Mouse (Mus musculus) CD4-positive, CD25-positive, alpha-beta regulatory T cell, adult 4 months (primary cell): ENCODE data around the gene Nptn. TPM values are rescaled to one million over a fixed set of nuclear protein-coding genes. Genes with fewer than 3 reads are reported as not detected.

Experiments
- ATAC-seq: one replicate; pipeline ENCODE4 v1.8.0; 2017
- polyA plus RNA-seq, 2 experiments: library from polyadenylated mRNA; unstranded; fragments of 100-300 nt; shearing (Covaris generic); gene quantifications; one replicate each; pipeline ENCODE4 v1.2.1; 2017

Nptn gene
- polyA plus RNA-seq: 10 to 100 TPM; 70.3 to 72.6 TPM

DNA sequence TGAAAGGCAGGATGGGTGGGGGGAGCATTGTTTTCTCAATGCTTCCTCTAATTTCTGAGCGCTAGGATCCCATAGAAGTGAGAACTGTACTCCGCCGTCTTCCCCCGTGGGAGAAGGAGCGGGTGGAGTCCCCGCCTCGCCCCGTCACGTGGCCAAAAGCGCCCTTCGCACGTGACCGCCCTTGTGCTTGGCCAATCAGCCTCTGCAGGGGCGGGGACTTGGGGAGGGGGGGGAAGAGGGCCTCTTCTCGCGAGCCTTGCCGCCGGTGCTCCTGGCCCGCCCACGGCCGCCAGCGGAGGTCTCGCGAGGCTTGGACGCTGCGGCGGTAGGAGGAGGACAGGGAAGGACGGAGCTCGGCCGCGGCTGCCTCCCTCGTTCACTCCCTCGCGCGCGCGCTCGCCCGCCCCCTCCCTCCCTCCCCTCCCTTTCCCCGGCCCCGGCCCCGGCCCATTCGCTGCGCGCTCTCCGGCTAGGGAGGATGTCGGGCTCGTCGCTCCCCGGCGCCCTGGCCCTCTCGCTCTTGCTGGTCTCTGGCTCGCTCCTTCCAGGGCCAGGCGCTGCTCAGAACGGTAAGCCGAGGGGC is at the start of gene Nptn:
Gene Nptn, plus strand, starts transcription at position 283 of the 583 bp plus-strand sequence.
- ATAC-seq: peak; percentile 85

DNA sequence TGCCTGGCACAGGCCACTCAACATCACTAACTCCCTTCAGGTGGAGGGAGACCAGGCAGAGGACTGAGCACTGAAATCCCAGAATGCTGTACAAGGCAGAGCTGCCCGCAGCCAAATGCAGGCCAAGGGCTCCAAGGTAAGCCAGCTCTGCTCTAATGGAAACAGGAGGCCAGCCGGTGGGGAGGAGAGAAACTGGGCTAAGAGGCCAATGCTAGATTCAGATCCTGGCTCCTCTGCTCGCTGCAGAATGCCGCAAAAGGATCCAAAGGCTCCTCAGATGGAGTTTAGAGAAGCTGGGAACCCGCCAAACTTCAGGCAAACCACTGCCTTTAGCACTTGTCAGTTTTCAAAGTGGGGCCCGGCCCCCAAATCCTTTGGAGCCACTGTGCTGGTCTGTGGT is 48.7 kb upstream of the Nptn start:
- ATAC-seq: no peak

DNA sequence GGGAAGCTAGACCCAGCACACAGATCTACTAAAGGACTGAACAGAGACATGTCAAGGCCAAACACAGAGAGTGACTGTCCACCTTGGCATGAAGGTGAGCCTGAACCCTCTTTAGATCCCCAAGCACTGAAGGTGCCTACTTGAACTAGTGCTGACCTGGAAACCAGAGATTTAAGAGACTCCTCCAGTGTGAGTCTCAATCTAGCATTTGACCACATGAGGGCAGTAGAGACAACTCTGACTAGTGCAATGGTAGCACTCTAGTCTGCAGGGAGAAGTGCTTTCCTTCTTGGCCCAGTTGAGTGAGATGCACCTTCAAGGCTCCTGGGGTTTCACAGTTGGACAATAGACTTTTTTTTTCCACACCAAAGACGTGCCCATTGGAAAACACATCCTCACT is 47.3 kb upstream of the Nptn start:
- ATAC-seq: no peak

DNA sequence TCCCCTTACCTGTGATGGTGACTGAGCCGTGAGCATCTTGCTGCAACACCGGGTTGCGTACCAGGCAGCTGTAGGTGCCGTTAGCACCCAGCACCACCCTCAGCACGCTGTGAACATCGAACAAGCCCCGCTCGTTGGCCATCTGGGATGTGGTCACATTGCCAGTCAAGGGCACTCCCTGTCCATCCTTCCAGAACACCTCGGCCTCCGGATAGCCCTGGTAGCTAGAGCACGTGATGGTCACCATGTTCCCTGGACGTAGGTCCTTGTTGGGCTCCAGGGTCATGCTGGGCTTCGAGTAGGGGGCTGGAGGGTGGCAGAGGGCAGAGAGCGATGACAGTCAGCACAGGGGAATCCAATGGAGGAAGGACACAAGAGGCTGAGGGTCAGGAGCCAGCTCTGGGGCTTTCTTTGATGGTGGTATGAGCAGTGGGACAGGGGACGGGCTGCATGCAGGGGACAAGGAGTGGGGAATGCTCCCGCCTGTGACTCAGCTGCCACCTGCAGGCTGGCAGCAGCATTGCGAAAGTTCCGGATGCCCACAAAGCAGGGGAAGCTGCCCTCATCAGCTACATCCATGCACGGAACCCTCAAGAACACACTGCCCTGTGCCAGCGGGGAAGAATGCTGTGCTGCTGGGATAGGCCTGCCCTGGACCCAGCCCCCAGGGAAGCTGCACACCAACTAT is 46.4 kb upstream of the Nptn start:
- no peak for ATAC-seq

DNA sequence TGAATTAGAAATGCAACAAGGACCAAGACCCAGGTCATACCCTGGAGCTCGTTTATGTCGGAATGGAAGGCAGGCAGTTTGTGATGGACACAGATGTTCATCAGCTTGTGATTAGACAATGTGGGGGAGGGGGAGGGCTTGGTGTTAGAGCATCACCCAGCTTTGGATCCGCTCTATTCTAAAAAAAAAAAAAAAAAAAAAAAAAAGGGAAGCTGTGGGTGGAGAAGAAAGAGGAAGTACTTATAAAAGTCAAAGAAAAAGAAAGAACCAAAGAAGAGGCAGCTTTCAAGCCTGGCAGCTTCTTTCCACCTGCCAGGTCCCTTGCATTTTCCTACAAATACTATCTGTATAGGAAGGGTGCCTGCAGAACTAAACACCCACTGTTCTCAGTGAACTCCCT is 44.3 kb upstream of the Nptn start:
- ATAC-seq: no peak

DNA sequence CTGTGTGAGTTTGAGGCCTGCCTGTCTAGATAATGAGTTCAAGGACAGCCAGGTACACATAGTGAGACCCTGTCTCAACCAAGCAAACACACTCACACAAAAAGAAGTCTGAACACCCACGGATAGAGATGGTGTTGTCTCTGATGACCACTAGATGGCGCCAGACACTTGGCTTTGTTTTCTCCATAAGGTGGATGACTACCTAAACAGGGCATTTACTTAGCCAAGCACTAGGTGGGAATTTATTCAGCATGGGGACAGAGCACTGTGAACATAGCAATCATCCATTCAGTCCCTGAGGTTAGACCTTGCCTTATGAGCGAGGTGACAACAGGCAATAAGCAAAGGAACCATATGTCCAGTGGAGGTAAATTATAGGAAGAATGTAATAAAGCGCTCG is 42.2 kb upstream of the Nptn start:
- no peak for ATAC-seq

DNA sequence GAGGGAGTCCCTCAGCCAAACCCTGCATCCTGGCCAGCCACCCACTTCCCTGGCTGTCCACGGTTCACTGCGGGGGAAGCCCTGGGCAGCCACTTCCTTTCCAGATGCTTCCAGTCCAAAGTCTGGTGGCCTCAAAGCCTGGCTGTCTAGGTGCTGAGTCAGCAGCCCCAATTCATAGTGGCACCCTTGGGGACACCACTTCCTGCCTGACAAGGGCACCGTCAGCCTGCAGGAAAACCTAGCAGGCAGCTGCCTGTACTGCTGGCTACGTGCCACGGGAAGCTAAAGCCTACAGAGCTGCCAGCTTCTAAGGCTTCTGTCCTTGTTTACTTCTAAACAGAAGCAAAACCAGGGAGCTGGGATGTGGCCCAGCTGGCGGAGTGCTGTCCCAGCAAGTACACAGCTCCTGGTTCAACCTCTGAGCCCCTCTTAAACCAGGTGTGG is 40.1 kb upstream of the Nptn start:
- peak; percentile 39 for ATAC-seq

DNA sequence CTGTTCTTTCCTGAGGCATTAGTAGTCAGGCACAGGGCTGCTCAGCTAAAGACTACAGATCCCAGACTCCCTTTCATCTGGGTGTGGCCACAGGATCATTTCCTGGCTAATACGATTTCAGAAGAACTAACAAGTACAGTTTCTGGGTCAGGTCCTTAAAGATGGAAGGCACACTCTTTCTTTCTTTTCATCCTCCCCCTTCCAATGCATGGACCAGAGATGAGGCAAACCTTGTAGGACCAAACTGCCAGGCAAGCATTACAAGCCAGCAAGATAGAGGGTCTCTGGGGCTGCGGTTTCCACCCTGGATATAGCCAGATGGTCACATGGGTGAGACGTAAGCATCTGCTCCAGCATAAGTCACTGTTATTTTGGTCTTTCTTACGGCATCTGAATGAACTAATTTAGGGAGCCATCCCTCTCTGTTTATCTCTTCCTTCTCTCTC is 37.1 kb upstream of the Nptn start:
- ATAC-seq: no peak

DNA sequence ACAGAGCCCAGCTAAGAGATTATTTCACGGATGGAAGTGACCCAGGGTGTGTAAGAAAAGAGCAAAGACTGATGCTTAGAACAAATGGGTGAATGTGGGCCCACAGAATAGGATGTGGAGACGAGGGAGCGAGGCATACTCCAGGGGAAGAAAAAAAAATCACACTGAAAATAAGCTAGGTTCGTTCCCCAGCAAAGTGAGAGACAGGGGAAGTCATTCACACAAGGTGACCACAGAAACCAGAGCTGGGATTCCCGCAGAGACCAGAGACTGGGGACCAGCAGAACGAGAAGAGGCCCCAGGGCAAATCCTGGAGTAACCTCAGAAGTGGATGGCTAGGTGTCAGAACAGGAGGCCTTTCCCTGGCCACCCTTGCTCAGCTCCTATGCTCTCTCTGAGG is 36.6 kb upstream of the Nptn start:
- no peak for ATAC-seq

DNA sequence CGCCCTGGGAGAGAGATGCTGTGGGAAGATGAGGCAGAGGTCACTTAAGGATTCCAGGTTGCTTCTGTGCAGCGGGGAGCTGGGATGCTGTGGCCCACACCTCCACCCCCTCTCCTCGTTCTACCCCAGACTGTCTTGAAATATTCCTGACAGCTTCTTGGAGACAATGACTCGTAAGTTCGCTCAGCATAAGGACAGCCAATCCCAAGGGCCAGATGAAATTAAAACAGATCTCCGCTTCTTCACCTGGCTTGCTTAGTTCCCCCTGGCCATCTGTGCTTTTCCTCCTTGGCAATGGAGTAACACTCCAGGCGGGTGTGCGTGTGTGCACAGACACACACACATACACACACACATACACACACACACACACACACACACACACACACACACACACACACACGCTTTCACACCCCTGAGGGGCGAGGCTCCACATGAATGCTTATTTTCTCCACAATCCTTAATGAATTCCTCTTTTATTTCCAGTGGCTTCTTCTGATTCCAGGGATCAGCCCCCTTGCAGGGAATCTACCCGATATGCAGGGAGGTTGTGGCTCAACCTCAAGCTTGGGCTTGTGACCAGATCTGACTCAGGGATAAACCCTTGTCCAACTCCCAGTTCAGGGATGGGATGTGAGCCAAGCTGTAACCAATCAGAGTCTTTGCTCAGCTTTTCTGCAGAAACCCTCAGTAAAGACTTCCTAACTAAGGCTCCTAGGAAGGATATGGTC is 35.2 kb upstream of the Nptn start:
- no peak for ATAC-seq

DNA sequence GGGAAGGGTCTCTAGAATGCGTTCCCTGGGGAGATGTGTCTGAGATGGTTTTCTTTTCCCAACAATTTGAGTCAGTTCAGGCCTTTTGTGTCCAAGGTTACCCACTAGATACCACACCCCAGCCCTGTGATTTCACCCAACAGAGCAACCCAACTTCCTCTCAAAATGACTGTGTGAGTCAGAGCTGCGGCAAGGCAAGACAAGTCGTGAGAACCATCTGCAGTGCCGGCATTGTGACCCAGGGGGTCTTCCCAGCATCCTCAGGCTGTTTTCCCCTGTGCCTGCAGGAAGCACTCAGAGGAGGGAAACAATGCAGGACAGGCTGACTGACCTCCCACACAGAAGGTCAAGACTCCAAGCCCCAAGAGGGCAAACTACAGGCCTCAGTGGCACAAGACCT is 33.1 kb upstream of the Nptn start:
- ATAC-seq: no peak

DNA sequence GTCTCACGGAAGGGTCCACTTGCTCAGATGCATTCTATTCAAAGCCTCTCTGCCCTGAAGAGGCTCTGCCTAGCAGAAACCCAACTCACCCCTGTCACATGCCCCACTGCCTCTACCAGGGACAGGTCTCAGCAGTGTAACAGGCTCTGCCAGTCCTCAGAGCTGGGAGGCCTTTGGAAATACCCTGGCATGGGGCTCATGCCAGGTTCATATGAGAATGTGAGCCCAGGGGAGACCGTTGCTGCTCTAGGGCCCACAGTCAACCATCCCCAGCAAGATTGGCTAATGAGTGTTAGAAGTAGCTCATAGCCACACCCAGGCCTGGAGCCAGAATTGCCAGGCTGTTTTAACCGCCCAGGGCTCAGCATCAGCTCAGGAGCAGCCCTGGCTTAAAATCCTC is 32.3 kb upstream of the Nptn start:
- no peak for ATAC-seq

DNA sequence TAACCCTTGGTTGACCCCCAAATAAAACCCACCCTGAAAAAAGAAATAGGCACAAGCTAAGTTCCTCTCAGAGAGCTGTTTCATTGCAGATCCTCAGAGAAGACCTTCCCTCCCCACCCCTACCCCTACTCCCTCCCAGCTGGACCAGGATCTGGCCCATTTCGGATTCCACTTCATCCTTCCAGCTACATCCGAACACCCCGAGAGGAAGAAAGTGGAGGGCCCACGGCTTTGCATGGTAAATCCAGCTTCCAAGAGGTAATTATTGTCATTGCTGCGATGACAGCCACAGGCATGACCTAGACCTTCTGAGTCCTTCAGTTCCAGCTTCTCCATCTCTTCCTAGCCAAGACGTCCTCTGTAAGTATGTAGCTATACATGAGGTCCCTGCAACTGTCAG is 31.1 kb upstream of the Nptn start:
- ATAC-seq: no peak

DNA sequence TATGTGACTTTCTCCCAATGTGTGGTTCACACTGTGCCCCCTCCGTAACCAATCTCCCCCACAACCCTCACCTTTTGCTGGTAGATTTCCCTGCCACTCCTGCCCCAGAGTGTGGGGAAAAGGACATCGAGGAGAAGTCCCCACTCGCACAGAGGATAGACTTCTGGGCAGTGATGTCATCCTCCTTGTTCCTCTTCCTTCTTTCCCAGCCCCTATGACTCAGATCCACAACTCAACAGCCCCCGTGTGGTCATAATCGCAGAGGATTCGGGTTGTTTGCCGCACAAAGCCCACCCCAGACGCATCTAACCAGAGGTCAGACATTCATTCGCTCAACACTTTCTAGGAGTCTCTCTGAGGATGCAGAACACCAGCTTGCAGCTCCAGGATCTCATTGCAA is 30.0 kb upstream of the Nptn start:
- no peak for ATAC-seq

DNA sequence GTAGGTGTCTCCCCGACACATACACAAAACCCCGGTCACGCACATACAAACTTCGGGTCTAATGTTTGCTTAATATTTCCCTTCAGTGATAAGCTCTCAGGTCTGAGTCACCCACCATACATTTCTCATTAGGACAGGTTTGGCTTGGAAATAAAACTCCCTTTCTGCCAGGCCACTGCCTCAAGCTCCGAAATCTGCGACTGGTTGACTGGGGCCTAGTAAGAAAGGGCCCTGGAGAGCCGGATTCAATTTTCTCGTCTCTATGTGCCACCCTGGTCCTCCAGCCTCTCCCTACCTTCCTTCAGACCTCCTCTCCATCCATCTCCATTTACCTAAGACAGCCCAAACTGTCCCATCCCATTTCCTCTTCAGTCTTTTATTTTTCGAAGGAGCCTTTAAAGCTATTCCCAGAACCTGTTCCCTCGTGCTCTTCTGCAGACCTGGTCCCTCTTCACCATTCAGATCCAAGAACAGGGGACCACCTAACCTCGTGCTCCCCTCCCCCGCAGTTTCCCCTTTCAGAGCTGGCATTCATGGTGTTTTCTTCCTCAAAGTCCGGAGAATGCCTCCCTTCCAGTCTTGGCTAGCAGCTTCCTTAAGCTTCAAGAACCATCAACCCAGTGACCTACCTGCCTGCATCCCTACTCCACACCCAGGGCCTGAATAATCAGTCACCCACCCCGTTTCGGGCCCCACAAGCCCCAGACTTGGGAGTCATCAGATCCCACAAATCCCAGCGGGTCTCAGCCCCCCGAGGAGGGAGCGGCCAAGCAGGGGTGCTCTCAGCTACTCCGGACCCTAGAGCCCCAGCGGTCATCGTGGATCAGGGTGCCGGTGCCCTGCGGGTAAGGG is 27.8 kb upstream of the Nptn start:
- ATAC-seq: no peak

DNA sequence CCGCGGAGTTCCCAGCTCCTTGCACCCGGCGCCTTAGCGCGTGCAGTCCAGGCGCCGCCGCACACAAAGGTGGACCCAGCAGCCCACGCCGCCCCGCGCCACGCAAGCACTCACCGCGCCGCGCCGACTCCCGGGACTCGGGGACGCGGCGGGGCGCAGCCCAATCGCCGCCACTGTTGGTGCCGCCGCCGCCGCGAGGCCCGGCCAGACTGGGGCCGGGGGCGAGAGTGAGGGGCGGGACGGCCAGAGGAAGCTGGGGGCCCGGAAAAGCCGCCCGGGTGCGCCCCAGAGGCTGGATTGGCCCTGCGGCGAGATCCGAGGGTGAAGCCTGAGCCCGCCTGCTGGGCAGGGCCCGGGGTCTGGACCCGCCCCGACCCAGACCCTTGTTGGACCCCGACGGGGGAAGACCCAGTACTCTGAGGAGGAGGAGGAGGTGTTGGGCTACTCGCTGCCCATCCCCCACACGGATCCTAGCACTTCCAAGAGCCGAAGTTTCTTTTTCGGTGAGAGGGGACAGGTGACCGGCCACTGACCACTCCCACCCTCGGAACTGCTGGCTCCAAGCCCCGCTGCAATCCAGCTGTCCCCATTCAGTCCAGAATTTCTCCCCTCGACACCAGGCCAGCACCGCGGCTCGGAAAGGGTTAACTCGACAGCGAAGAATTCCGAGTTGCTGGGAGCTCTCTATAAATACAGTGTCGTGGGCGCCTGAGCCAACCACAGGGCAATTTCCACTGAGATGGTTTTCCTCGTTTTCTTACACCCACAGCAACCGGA is 26.9 kb upstream of the Nptn start, which contains the start of gene Cd276:
Gene Cd276, minus strand, starts transcription at position 530 of the 777 bp plus-strand sequence.
- ATAC-seq: no peak

DNA sequence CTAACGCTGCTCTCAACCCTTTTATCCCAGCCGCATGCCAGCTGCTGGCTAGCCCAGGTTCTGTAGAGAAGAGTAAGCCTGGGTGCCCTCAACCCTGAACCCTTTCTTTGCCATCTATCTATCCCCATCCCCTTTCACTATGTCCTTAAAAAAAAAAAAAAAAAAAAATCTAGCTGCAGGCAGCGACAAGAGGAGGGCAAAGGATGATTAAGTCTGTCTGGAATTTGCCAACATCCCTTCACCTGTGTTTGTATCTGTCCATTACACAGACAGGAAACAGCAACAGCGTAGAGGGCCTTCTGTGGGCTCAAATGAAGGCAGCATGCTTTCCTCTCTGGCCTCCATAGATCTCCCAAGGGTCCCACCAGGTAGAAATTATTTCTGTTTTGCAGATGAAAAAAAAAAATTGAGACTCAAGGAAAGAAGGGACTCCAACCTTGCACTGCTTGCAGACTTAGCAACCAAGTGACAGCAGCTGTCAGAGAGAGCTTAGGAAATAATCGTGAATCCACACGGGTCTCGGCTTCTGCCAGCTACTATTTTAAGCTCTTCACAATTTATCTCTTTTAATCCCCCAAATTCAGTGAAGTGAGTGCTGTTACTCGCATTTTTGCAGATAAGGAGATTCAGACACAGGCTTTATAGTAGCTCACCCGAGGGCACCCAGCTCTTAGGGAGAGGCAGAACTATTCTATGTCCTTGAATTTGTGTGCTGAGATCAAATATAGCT is 26.2 kb upstream of the Nptn start:
- ATAC-seq: no peak

DNA sequence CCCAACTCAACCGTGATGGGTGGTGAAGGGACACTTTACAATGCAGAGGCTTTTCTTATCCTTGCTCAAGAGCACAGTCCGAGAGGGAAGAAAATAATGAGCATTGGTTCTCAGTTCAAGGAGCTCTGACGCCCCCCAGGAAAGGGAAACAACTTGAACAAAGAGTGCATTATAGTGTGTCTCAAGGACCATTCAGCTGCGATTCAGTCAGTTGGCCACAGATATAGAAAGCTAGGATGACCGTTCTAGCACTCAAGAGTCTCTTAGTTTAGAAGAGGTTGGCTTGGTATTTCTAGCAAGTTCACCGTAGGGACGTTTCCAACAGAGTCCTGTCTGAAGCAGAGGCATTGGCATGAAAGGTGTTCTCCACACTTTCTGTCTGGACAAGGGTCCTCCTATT is 25.4 kb upstream of the Nptn start:
- no peak for ATAC-seq

DNA sequence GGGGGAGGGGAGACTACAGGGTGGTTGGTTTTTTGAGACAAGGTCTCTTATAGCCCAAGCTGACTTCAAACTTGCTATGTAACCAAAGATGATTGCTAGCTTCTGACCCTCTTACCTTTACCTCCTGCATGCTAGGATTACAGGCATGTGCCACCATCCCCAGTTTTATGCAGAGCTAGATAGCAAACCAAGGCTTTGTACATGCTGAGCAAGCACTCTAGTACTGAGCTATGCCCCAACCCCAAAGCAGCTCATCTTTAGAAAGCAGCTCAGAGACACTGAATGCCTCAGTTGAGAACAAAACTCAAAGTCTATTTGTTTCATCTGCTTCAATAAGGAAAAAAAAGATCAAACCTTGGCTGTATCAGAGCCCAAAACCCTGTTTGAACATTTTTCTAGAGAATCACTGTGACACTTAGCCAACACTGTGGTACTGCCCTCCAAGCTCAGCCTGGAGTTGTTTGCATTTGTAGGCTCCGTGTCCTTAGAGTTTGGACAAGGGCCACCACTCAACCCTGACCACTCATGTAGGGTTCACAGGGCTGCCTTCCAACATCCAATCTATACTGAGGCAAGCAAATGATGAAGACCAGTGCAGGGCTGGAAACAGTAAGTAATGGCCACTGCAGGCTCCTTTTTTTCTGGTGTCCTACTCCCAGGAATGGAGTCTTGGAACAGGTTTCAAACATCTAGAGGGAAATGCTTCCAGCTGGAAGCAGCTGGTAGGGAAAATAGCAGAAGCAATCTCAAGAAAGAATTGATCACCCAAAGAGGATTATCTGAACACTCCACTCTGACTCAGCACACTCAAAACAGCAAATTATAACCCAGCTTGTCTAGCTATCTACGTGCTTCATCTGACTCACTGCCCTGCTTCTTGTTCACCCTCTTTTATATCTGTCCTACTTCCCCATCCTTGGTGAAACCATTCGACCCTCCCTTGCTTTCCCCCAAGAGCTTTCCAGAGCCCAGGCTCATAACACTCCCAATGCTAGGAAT is 24.3 kb upstream of the Nptn start:
- no peak for ATAC-seq

DNA sequence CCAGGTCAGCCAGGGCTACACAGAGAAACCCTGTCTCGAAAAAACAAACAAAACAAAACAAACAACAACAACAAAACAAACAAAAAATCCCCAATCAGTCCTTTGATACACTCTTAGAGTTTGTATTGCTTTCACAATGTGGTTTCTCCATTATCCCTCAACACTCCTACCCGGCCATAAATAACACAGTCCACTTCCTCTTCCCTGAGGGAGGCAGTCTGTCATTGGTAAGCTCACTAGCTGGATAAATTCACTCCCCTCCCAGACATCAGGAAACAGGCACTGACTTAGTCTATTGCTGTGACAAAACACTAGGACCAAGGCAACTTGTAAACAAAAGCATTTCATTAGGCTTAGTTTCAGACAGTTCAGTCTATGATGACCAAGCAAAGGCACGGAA is 21.8 kb upstream of the Nptn start:
- no peak for ATAC-seq
